Comparison of ENCODE assay signal across 18 mouse cellular contexts in genomic region chr3:41604629-41605321, GRCm38 (mm10). TPM values are rescaled to one million over a fixed set of nuclear protein-coding genes. Genes with fewer than 3 reads are reported as not detected.
DNase-seq lines count a peak whose midpoint lies in the region; ATAC-seq and TF ChIP-seq lines count a peak whose summit lies in the region.
"Had no signal": no experiment of that assay in that cellular context is flagged by ENCODE, and none has a peak within 500 bp of the region (broad histone marks: within the 10 kb centered on the region; RNA-seq: fewer than 3 reads in every experiment).

No protein-coding gene starts in this region.

- peaks cover 50% of the 10 kb centered on the region for H3K36me3 ChIP-seq in forebrain, embryonic 12.5 days (replicated peaks)
- H3K36me3 ChIP-seq in forebrain, embryonic 14.5 days (ENCODE audit: control insufficient read depth, insufficient read depth, low read length), result peaks cover 40% of the 10 kb centered on the region
- H3K36me3 ChIP-seq in thymus, adult 2 months (ENCODE audit: control insufficient read depth, insufficient read depth, low read length), result peaks cover 10% of the 10 kb centered on the region

- H3K4me3 ChIP-seq in forebrain, embryonic 12.5 days (replicated peaks), result no peak overlapping the region
- H3K4me3 ChIP-seq in forebrain, embryonic 14.5 days (ENCODE audit: low read depth, low read length), result no peak overlapping the region
- no peak overlapping the region for H3K4me3 ChIP-seq in thymus, adult 2 months (ENCODE audit: control insufficient read depth, insufficient read depth, low read length)
- H3K4me3 ChIP-seq: embryonic facial prominence, embryonic 15.5 days; limb, embryonic 15.5 days; midbrain, embryonic 12.5 days had no signal

- ATAC-seq in forebrain, embryonic 12.5 days (ENCODE audit: low FRiP score), result no peak
- ATAC-seq in forebrain, embryonic 14.5 days, result no peak
- ATAC-seq in inflammation-experienced regulatory T-cells, adult 6 months, result peak; percentile 43

- H3K4me2 ChIP-seq in forebrain, embryonic 12.5 days, result no peak overlapping the region
- no peak overlapping the region for H3K4me2 ChIP-seq in forebrain, embryonic 14.5 days (ENCODE audit: low read length)
- H3K4me2 ChIP-seq: embryonic facial prominence, embryonic 15.5 days; limb, embryonic 15.5 days; midbrain, embryonic 12.5 days had no signal

- TF ChIP-seq CTCF in thymus, adult 2 months (IDR thresholded peaks at IDR 0.05; ENCODE audit: borderline replicate concordance, control insufficient read depth, extremely low read depth, insufficient read depth, low read length, poor library complexity), result no peak

- no peaks in the 10 kb centered on the region for H3K9me3 ChIP-seq in forebrain, embryonic 12.5 days
- no peaks in the 10 kb centered on the region for H3K9me3 ChIP-seq in forebrain, embryonic 14.5 days (replicated peaks; ENCODE audit: control insufficient read depth, low read length)
- H3K9me3 ChIP-seq: embryonic facial prominence, embryonic 15.5 days; limb, embryonic 15.5 days; midbrain, embryonic 12.5 days had no signal

- H3K27ac ChIP-seq in forebrain, embryonic 12.5 days, result 0 out of 2 replicates have a peak overlapping the region, but pooled peaks have one; percentile 19
- no peak overlapping the region for H3K27ac ChIP-seq in forebrain, embryonic 14.5 days (ENCODE audit: low read depth, low read length)
- H3K27ac ChIP-seq in thymus, adult 2 months (ENCODE audit: control insufficient read depth, insufficient read depth, low read length), result no peak overlapping the region
- H3K27ac ChIP-seq: embryonic facial prominence, embryonic 15.5 days; hindbrain, postnatal 0 days; limb, embryonic 15.5 days had no signal

- WGBS in forebrain, embryonic 12.5 days, result 94% methylated on average over 12 of the region's 12 CpGs
- 91% methylated on average over 12 of the region's 12 CpGs for WGBS in forebrain, embryonic 14.5 days
- 4% methylated on average over 12 of the region's 12 CpGs for WGBS in thymus, adult 2 months

- peaks cover 21% of the 10 kb centered on the region for H3K4me1 ChIP-seq in forebrain, embryonic 12.5 days
- H3K4me1 ChIP-seq in forebrain, embryonic 14.5 days (ENCODE audit: control insufficient read depth, insufficient read depth, low read length), result peaks cover 13% of the 10 kb centered on the region
- peaks cover 31% of the 10 kb centered on the region for H3K4me1 ChIP-seq in thymus, adult 2 months (replicated peaks; ENCODE audit: control insufficient read depth, insufficient read depth, low read length)

- DNase-seq in forebrain, embryonic 14.5 days (ENCODE audit: low spot score), result no peak
- peak; percentile 46 for DNase-seq in CD4-positive helper T cell, adult 2 months (ENCODE audit: low read depth, low spot score)
- DNase-seq in thymus, adult 2 months, result peak; percentile 72
- DNase-seq in kidney, adult 8-10 months, result no peak
- no peak for DNase-seq in ovary, postnatal 14 days (ENCODE audit: low spot score)
- no peak for DNase-seq in embryo, embryonic 11 days
- DNase-seq: cerebellum, postnatal 36 days; forebrain, postnatal 0 days; gastrocnemius, postnatal 10 days; kidney, postnatal 14 days; layer of hippocampus, postnatal 36 days; lung, postnatal 10 days had no signal

- no peak overlapping the region for H3K9ac ChIP-seq in forebrain, embryonic 12.5 days
- no peak overlapping the region for H3K9ac ChIP-seq in forebrain, embryonic 14.5 days (ENCODE audit: low read length)
- H3K9ac ChIP-seq: embryonic facial prominence, embryonic 15.5 days; forebrain, postnatal 0 days; limb, embryonic 15.5 days; midbrain, embryonic 12.5 days had no signal

- TF ChIP-seq POLR2A in thymus, adult 2 months (IDR thresholded peaks at IDR 0.05; ENCODE audit: control insufficient read depth, extremely low read depth, insufficient read depth, low read length, poor library complexity), result peak; percentile 26; the same call in 1 of the 2 replicates

- H3K27me3 ChIP-seq in forebrain, embryonic 12.5 days, result no peaks in the 10 kb centered on the region
- no peaks in the 10 kb centered on the region for H3K27me3 ChIP-seq in forebrain, embryonic 14.5 days (replicated peaks; ENCODE audit: control insufficient read depth, insufficient read depth, low read length)
- no peaks in the 10 kb centered on the region for H3K27me3 ChIP-seq in thymus, adult 2 months (ENCODE audit: control insufficient read depth, insufficient read depth, low read length)
- H3K27me3 ChIP-seq: embryonic facial prominence, embryonic 15.5 days; limb, embryonic 15.5 days; midbrain, embryonic 12.5 days had no signal

RNA-seq across cellular contexts. Expression of gene Jade1, which starts 49.2 kb away (rescaled TPM):
- polyA plus RNA-seq in forebrain, embryonic 12.5 days (2016; fragmentation: Nextera tagmentation; extraction: Ambion mirVana), result 20.9 and 21.9 TPM in 2 replicates
- polyA plus RNA-seq in forebrain, embryonic 14.5 days (2014; fragmentation: Nextera tagmentation; extraction: Ambion mirVana), result 11.9 and 14.5 TPM in 2 replicates
- 10 to 100 TPM in 2 of 3 experiments, 1 to 10 TPM in 1; 5.1 to 10.7 (median 10.3) TPM for polyA plus RNA-seq in inflammation-experienced regulatory T-cells, adult 6 months (2017; shearing (Covaris generic))
- polyA plus RNA-seq in thymus, adult 2 months (2012; rRNA removed), result 22.7 and 31.9 TPM in 2 replicates

Comparison
In these comparisons a context has a peak if more than half of its experiments do, and no peak if none do; other contexts are left out.
1. DNase-seq: peak in CD4-positive helper T cell, adult 2 months (single experiment) and thymus, adult 2 months (single experiment); none in forebrain, embryonic 14.5 days (single experiment), kidney, adult 8-10 months (0 of 2), ovary, postnatal 14 days (single experiment) and embryo, embryonic 11 days (single experiment).